Mouse (Mus musculus) forebrain, embryonic 16.5 days (tissue): ENCODE data around the gene Dhx8. TPM values are rescaled to one million over a fixed set of nuclear protein-coding genes. Genes with fewer than 3 reads are reported as not detected.

Experiments
- polyA plus RNA-seq: library from polyadenylated mRNA; unstranded; fragments of >200 nt; fragmentation: Nextera tagmentation; extraction: Ambion mirVana; gene quantifications from 2 replicates; pipeline ENCODE4 v1.2.1, GENCODE M21; 2015

The Dhx8 gene
- polyA plus RNA-seq, 1 experiment from 2014 or later: 41.9 TPM

Other genes with a start within 250 kb of the Dhx8 start
- 5.4 and 6.8 TPM in 2 replicates for gene Brca1, start 181.0 kb upstream of the Dhx8 start, polyA plus RNA-seq
- gene Nbr1, start 180.8 kb upstream of the Dhx8 start, polyA plus RNA-seq: 126 and 139 TPM in 2 replicates
- 1.9 and 2.4 TPM in 2 replicates for gene Tmem106a, start 150.7 kb upstream of the Dhx8 start, polyA plus RNA-seq
- gene Gm11634, start 133.7 kb upstream of the Dhx8 start, polyA plus RNA-seq: not detected in 2 replicates
- 21.9 and 32.2 TPM in 2 replicates for gene Rdm1, start 105.7 kb upstream of the Dhx8 start, polyA plus RNA-seq
- 36.5 and 42.2 TPM in 2 replicates for gene Arl4d, start 67.4 kb upstream of the Dhx8 start, polyA plus RNA-seq
- 6.8 and 7.3 TPM in 2 replicates for gene Etv4, start 52.5 kb downstream of the Dhx8 start, polyA plus RNA-seq
- gene Meox1, start 161.5 kb downstream of the Dhx8 start, polyA plus RNA-seq: 0.79 and 0.84 TPM in 2 replicates
- gene Sost, start 234.1 kb downstream of the Dhx8 start, polyA plus RNA-seq: 0.11 TPM in 1 of 2 replicates, not detected in the other